Mouse (Mus musculus): Measurements from ENCODE around the gene Flywch2. TPM values are rescaled to one million over a fixed set of nuclear protein-coding genes. Genes with fewer than 3 reads are reported as not detected.

Gene Flywch2
- polyA plus RNA-seq, 1 experiment from 2014 or later: 55.7 TPM

DNA sequence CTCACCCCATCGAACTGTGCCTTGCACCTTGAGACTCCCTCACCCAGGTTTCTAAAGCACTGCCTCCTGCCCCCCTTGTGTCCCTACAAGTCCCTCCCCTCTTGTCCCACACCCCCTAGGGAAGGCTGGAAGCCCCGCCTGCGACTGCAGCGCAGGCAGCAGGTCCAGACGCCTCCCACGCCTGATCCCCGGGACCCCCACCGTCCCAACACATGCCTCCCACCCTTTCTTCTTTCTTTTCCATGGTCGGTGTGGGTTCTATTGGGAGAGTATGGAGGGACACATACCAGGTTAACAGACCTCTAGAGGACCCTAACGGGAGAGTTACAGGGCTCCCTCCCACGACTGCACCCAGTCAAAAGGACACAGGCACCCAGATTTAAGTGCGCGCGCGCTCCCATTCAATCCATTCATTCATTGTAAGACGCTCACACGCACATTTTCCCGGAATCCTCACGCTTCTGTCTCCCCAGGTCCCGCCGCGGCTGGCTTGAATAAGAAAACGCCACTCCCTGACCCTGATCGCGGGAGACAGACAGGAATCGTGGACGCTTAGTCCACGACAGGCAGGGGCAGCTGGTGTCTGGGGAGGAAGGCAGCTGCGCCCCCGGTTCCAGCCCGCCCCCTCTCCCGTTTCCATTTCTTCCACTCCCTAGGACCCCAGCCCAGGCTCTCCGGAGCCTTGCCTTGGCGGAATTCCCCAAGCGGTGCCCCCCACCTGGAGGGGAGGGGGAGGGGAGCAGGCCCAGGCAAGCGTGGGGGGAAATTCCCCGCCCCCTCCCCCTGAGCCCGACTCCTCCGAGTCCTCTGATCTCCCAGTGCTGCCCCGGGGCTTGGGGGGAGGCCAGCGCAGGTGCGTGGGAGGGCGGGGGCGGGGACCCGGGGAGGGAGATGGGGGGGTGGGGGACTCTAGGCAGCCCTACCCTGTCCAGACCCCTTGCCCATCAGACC is 40.3 kb downstream of the Flywch2 start, which contains the start of gene Kremen2:
Kremen2 (minus strand) TSS at position 533 of the 951 bp plus-strand sequence.
- Histone ChIP-seq H3K9me3 (ENCODE audit: control insufficient read depth, low read length) (peaks cover 4% of the 10 kb centered on the region; the same call in 1 of the 2 replicates), H3K9ac (ENCODE audit: low read length) (peak within 1 kb of the TSS; percentile 37), H3K4me2 (ENCODE audit: low read depth, severe bottlenecking) (peak within 1 kb of the TSS; percentile 62), H3K4me3 (ENCODE audit: low read depth, low read length) (peak within 1 kb of the TSS; percentile 26), H3K36me3 (ENCODE audit: control insufficient read depth, insufficient read depth, low read length) (no peaks in the 10 kb centered on the region), H3K27ac (replicated peaks; ENCODE audit: low read depth, low read length) (no peak within 1 kb of the TSS), H3K27me3 (ENCODE audit: control insufficient read depth, insufficient read depth, low read length) (peaks cover 68% of the 10 kb centered on the region), H3K4me1 (ENCODE audit: control insufficient read depth, insufficient read depth, low read length) (peaks cover 19% of the 10 kb centered on the region)
- WGBS: under 1% methylated on average over 42 of the region's 45 CpGs
- DNase-seq (ENCODE audit: low spot score): peak; percentile 48
- peak; percentile 27; the same call in 1 of the 2 replicates for ATAC-seq (ENCODE audit: insufficient number of reproducible peaks, low FRiP score, low TSS enrichment, low read depth)

DNA sequence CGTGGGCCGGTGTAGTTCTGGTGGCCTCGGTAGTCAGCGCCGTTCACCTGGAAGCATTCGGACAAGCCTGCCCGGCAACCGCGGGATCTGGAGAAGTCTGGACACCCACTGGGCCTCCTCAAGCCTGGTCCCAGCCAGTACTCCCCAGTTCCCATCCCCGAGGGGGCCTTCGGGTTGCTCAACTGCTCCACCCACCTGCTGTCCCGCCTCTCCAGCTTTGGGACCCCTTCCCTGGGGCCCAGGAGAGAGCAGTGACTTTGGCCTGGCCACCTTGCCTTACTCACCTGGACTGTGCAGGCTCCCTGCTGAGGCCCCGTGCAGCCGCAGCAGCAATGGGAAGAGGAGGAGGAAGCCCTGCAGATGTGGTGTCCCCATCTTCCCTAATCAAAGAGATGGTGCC is 41.2 kb downstream of the Flywch2 start:
- WGBS: 13% methylated on average over 10 of the region's 14 CpGs
- peak overlapping the region; percentile 26; the same call in 1 of the 2 replicates for H3K4me3 ChIP-seq (ENCODE audit: low read depth, low read length)
- no peaks in the 10 kb centered on the region for H3K36me3 ChIP-seq (ENCODE audit: control insufficient read depth, insufficient read depth, low read length)
- H3K27ac ChIP-seq (replicated peaks; ENCODE audit: low read depth, low read length): no peak overlapping the region
- peaks cover 21% of the 10 kb centered on the region for H3K4me1 ChIP-seq (ENCODE audit: control insufficient read depth, insufficient read depth, low read length)
- H3K9me3 ChIP-seq (ENCODE audit: control insufficient read depth, low read length): peaks cover 4% of the 10 kb centered on the region; the same call in 1 of the 2 replicates
- no peak overlapping the region for H3K9ac ChIP-seq (ENCODE audit: low read length)
- peak overlapping the region; percentile 25 for H3K4me2 ChIP-seq (ENCODE audit: low read depth, severe bottlenecking)
- peaks cover 76% of the 10 kb centered on the region for H3K27me3 ChIP-seq (ENCODE audit: control insufficient read depth, insufficient read depth, low read length)
- ATAC-seq (ENCODE audit: insufficient number of reproducible peaks, low FRiP score, low TSS enrichment, low read depth): no peak
- no peak for DNase-seq (ENCODE audit: low spot score)

DNA sequence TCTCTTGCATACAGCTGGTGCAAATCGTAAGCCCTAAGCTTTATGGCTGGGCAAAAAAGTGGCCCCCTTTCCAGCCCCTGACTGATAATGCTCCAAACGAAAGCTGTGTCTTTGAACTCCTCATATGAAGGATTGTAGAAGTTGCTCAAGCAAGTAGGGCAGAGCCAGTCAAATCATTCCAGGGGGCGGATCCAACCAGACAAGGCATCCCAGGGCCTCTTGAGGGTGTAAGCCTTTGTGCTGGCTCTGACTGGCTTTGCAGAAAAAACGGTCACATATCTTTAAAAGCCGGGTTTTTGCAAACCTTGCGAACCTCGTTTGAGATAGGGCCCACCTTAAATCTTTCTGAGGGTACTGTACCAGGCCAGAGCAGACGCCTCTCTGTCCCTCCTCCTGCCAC is 41.8 kb downstream of the Flywch2 start:
- Histone ChIP-seq H3K9ac (ENCODE audit: low read length) (no peak overlapping the region), H3K4me2 (ENCODE audit: low read depth, severe bottlenecking) (peak overlapping the region; percentile 4; the same call in 1 of the 2 replicates), H3K36me3 (ENCODE audit: control insufficient read depth, insufficient read depth, low read length) (no peaks in the 10 kb centered on the region), H3K4me1 (ENCODE audit: control insufficient read depth, insufficient read depth, low read length) (peaks cover 22% of the 10 kb centered on the region), H3K27ac (replicated peaks; ENCODE audit: low read depth, low read length) (no peak overlapping the region), H3K9me3 (ENCODE audit: control insufficient read depth, low read length) (peaks cover 4% of the 10 kb centered on the region; the same call in 1 of the 2 replicates), H3K27me3 (ENCODE audit: control insufficient read depth, insufficient read depth, low read length) (peaks cover 81% of the 10 kb centered on the region), H3K4me3 (ENCODE audit: low read depth, low read length) (no peak overlapping the region)
- no peak for DNase-seq (ENCODE audit: low spot score)
- no peak for ATAC-seq (ENCODE audit: insufficient number of reproducible peaks, low FRiP score, low TSS enrichment, low read depth)
- WGBS: 14% methylated on average over 8 of the region's 8 CpGs

DNA sequence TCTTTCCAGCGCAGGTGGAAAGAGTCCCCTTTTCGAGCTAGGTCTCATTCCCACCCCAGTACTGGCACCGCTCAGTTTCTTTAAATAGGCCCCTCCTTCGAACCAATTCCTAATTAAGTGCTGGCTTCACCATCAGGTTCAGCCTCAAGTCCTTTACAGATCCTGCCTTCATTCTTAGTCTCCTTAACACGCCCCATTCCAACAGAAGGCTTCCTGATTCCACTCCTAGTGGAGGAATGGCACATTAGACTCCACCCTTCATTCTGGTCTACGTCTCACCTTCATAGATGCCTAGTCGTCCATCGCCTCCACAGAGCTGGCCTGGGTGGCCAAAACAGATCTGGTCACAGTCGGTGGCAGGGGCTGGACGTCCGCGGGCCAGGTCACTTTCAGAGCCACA is 42.9 kb downstream of the Flywch2 start:
- H3K9me3 ChIP-seq (ENCODE audit: control insufficient read depth, low read length): peaks cover 4% of the 10 kb centered on the region; the same call in 1 of the 2 replicates
- peaks cover 93% of the 10 kb centered on the region for H3K27me3 ChIP-seq (ENCODE audit: control insufficient read depth, insufficient read depth, low read length)
- H3K4me2 ChIP-seq (ENCODE audit: low read depth, severe bottlenecking): peak overlapping the region; percentile 34
- H3K9ac ChIP-seq (ENCODE audit: low read length): no peak overlapping the region
- no peaks in the 10 kb centered on the region for H3K36me3 ChIP-seq (ENCODE audit: control insufficient read depth, insufficient read depth, low read length)
- WGBS: 62% methylated on average over 12 of the region's 12 CpGs
- no peak overlapping the region for H3K27ac ChIP-seq (replicated peaks; ENCODE audit: low read depth, low read length)
- DNase-seq (ENCODE audit: low spot score): no peak
- H3K4me3 ChIP-seq (ENCODE audit: low read depth, low read length): no peak overlapping the region
- ATAC-seq (ENCODE audit: insufficient number of reproducible peaks, low FRiP score, low TSS enrichment, low read depth): no peak
- H3K4me1 ChIP-seq (ENCODE audit: control insufficient read depth, insufficient read depth, low read length): peaks cover 22% of the 10 kb centered on the region

DNA sequence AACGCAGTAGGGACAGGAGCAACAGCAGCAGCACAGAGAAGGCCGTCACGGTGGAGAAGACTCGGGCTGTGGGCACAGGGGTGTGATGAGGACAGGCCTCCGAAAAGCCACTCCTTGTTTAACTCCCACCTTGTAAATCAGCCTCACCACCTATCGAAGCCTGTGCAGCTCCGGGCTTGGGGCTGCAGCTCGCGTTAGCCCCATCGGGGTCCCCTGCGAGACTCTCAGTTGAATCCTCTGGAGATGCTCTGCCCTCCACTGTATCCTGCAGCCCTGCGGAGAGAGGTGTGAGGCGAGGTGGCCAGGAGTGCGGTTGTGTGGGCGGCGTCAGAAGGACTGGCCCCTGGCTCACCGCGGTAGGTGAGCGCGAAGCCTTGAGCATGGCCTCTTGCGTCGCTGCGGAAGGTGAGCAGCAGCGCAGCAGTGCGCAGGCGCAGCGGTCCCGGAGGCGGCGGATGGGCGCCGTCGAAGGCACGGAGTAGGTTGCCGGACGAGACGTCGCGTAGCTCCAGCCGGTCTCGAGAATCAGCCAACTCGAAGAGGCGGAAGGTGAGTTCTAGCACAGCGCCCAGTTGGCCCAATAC is 43.6 kb downstream of the Flywch2 start:
- Histone ChIP-seq H3K4me3 (ENCODE audit: low read depth, low read length) (peak overlapping the region; percentile 15), H3K27me3 (ENCODE audit: control insufficient read depth, insufficient read depth, low read length) (peaks cover 96% of the 10 kb centered on the region), H3K9ac (ENCODE audit: low read length) (no peak overlapping the region), H3K36me3 (ENCODE audit: control insufficient read depth, insufficient read depth, low read length) (no peaks in the 10 kb centered on the region), H3K4me2 (ENCODE audit: low read depth, severe bottlenecking) (peak overlapping the region; percentile 34; the same call in 1 of the 2 replicates), H3K9me3 (ENCODE audit: control insufficient read depth, low read length) (peaks cover 4% of the 10 kb centered on the region; the same call in 1 of the 2 replicates), H3K4me1 (ENCODE audit: control insufficient read depth, insufficient read depth, low read length) (peaks cover 22% of the 10 kb centered on the region), H3K27ac (replicated peaks; ENCODE audit: low read depth, low read length) (no peak overlapping the region)
- no peak for DNase-seq (ENCODE audit: low spot score)
- WGBS: 8% methylated on average over 44 of the region's 44 CpGs
- ATAC-seq (ENCODE audit: insufficient number of reproducible peaks, low FRiP score, low TSS enrichment, low read depth): no peak

DNA sequence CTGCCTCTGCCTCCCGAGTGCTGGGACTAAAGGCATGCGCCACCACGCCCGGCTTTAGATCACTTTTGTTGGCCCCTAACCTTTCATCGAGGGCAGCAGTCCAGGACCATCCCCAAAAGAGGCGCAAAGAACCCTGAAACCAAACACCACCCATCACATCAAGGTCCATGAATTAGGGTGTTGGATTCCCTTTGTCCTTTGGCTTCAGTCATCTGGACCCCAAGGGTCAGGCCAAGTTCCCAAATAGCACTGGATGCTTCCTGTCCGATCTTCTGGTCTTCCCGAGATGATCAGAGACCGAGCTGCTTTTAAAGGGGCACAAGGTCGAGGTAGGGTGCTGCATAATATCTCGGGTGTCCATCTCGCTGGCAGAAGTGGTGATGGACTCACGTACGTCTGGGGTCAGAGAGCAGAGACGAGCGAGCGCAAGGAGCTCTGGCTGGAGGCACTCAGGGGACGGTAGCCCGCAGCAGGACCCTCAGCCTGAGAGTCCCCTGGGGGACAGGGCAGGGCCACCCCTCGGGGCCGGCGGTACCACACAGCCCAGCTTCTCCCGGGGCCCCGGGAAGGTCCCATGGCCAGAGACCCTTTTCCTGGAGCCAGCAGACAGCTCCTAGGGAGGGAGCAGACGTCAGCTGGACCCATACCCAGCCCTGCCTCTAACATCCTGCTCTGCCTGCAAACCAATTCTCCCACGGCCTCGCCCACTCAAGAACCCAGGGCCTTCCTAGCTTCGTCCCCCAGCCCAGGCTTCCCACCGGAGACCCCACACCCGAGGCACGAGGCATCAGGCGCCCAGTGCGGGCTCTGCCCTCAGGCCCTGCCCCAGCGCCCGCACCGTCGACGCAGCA is 44.3 kb downstream of the Flywch2 start:
- H3K4me1 ChIP-seq (ENCODE audit: control insufficient read depth, insufficient read depth, low read length): peaks cover 22% of the 10 kb centered on the region
- ATAC-seq (ENCODE audit: insufficient number of reproducible peaks, low FRiP score, low TSS enrichment, low read depth) (no peak), DNase-seq (ENCODE audit: low spot score) (no peak)
- H3K27ac ChIP-seq (replicated peaks; ENCODE audit: low read depth, low read length): no peak overlapping the region
- H3K9me3 ChIP-seq (ENCODE audit: control insufficient read depth, low read length): peaks cover 4% of the 10 kb centered on the region; the same call in 1 of the 2 replicates
- H3K36me3 ChIP-seq (ENCODE audit: control insufficient read depth, insufficient read depth, low read length): no peaks in the 10 kb centered on the region
- H3K27me3 ChIP-seq (ENCODE audit: control insufficient read depth, insufficient read depth, low read length): peaks cover 92% of the 10 kb centered on the region
- H3K4me3 ChIP-seq (ENCODE audit: low read depth, low read length): no peak overlapping the region; the same call in 1 of the 2 replicates
- 49% methylated on average over 38 of the region's 38 CpGs for WGBS
- no peak overlapping the region for H3K9ac ChIP-seq (ENCODE audit: low read length)
- peak overlapping the region; percentile 34; the same call in 1 of the 2 replicates for H3K4me2 ChIP-seq (ENCODE audit: low read depth, severe bottlenecking)

DNA sequence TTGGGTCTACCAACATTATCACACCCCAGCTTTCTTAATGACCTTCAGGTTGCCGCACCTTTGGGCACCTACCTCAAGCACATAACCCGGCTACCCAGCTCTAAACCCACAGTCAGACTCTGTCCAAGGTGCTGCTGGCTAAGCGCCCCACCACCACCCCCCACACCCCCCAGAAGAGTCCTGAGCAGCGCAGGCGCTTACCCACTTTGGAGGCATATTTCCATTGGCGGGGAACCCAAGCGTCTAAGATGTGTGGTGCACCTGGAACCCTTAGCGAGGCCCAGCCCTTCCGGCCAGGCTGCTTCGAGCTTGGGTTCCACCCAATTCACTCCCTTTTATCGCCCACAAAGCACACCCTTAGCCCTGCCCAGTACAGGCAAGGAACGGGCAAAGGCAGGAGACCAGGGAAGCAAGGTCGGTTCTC is 45.3 kb downstream of the Flywch2 start, which contains the start of gene Paqr4:
Paqr4 (minus strand) TSS at position 270 of the 424 bp plus-strand sequence.
- no peak for DNase-seq (ENCODE audit: low spot score)
- WGBS: 5% methylated on average over 13 of the region's 13 CpGs
- H3K27ac ChIP-seq (replicated peaks; ENCODE audit: low read depth, low read length): no peak within 1 kb of the TSS

More for the DNA sequence above, 45.3 kb downstream of the Flywch2 start, which contains the start of gene Paqr4:
- peaks cover 4% of the 10 kb centered on the region; the same call in 1 of the 2 replicates for H3K9me3 ChIP-seq (ENCODE audit: control insufficient read depth, low read length)
- ATAC-seq (ENCODE audit: insufficient number of reproducible peaks, low FRiP score, low TSS enrichment, low read depth): peak; percentile 7; the same call in 1 of the 2 replicates
- H3K4me1 ChIP-seq (ENCODE audit: control insufficient read depth, insufficient read depth, low read length): peaks cover 17% of the 10 kb centered on the region
- H3K4me2 ChIP-seq (ENCODE audit: low read depth, severe bottlenecking): peak within 1 kb of the TSS; percentile 98
- peak within 1 kb of the TSS; percentile 64 for H3K4me3 ChIP-seq (ENCODE audit: low read depth, low read length)
- H3K9ac ChIP-seq (ENCODE audit: low read length): peak within 1 kb of the TSS; percentile 58
- no peaks in the 10 kb centered on the region for H3K36me3 ChIP-seq (ENCODE audit: control insufficient read depth, insufficient read depth, low read length)
- H3K27me3 ChIP-seq (ENCODE audit: control insufficient read depth, insufficient read depth, low read length): peaks cover 82% of the 10 kb centered on the region

Data from limb, embryonic 11.5 days (tissue).